Mouse (Mus musculus) hindbrain, embryonic 13.5 days (tissue): ENCODE measurements around the gene Adgrf3. TPM values are rescaled to one million over a fixed set of nuclear protein-coding genes. Genes with fewer than 3 reads are reported as not detected.
A peak's percentile ranks its signal among the peaks of the same experiment; 100 is the strongest.
"Not testable (repeated sequence)": the region's sequence is repeated elsewhere in the genome, so short reads cannot be mapped to it uniquely, and the experiment has no call there.

Experiments
- ATAC-seq: fragments of 200-750 bp; cut with Nextera tagmentation; 2 replicates; pipeline ENCODE4 v1.8.0; 2017; ENCODE audit warnings: moderate TSS enrichment; ENCODE audit not compliant: low FRiP score
- H3K27ac ChIP-seq: fragments of 300-500 bp; sonication (generic); 2 replicates; pipeline ENCODE4 v1.5.1; 2015; ENCODE audit warnings: inconsistent platforms, mild to moderate bottlenecking, moderate library complexity
- H3K27me3 ChIP-seq: fragments of 300-500 bp; sonication (generic); 2 replicates; pipeline ENCODE4 v1.6.1; 2015; ENCODE audit warnings: mild to moderate bottlenecking, inconsistent platforms
- H3K36me3 ChIP-seq: fragments of 300-500 bp; sonication (generic); 2 replicates; pipeline ENCODE4 v1.6.1; 2015; ENCODE audit warnings: mild to moderate bottlenecking, inconsistent platforms
- H3K4me1 ChIP-seq: fragments of 300-500 bp; sonication (generic); replicated peaks from 2 replicates; pipeline ENCODE4 v1.6.1; 2015; ENCODE audit warnings: inconsistent platforms
- H3K4me2 ChIP-seq: fragments of 300-500 bp; sonication (generic); 2 replicates; pipeline ENCODE4 v1.6.1; 2015; ENCODE audit warnings: inconsistent platforms, mild to moderate bottlenecking, moderate library complexity
- H3K4me3 ChIP-seq: fragments of 300-500 bp; sonication (generic); 2 replicates; pipeline ENCODE4 v1.5.1; 2015; ENCODE audit warnings: mild to moderate bottlenecking, inconsistent platforms
- H3K9ac ChIP-seq: fragments of 300-500 bp; sonication (generic); 2 replicates; pipeline ENCODE4 v1.6.1; 2015; ENCODE audit warnings: mild to moderate bottlenecking, inconsistent platforms
- H3K9me3 ChIP-seq: fragments of 300-500 bp; sonication (generic); 2 replicates; pipeline ENCODE4 v1.6.1; 2016; ENCODE audit warnings: inconsistent platforms
- WGBS: fragments of 180-500 bp; shearing (Covaris S2); methylation state at CpG from one replicate; pipeline ENCODE4 v1.1.7; 2015; 5-methylcytosine and 5-hydroxymethylcytosine counted together
- polyA plus RNA-seq: library from polyadenylated mRNA; unstranded; fragments of >200 nt; fragmentation: Nextera tagmentation; extraction: Ambion mirVana; gene quantifications from 2 replicates; pipeline ENCODE4 v1.2.1, GENCODE M21; 2015

Adgrf3 gene
- polyA plus RNA-seq, 1 experiment from 2014 or later = not detected

GRCm38 (mm10) chr5:30230901-30231300 lies 25.4 kb upstream of the Adgrf3 start:
- no peak for ATAC-seq
- 83% methylated on average over 4 of the region's 4 CpGs for WGBS

DNA sequence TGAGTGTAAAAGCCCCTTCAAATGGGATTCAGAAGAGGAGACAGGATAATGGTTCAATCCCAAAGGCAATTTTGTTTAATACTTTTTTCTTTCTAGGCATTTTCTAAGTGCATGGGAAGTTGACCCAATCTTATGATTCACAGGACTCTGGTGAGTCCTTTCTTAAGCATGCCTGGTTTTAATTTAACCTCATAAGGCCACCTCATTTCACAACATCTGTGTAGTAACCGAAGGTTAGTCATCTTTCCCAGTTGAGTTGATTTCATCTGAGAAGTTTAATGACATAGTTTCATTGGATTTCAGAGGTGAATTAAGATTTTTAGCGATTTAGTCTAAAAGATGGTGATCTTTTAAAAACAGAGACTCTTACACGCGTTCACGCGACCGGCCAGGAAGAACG lies 17.2 kb upstream of the Adgrf3 start:
- WGBS = 98% methylated on average over 8 of the region's 8 CpGs
- ATAC-seq = no peak
- Histone ChIP-seq H3K4me3 (no peak overlapping the region), H3K27me3 (no peaks in the 10 kb centered on the region), H3K4me1 (no peaks in the 10 kb centered on the region), H3K36me3 (peaks cover 5% of the 10 kb centered on the region; the same call in 1 of the 2 replicates), H3K9ac (no peak overlapping the region), H3K4me2 (no peak overlapping the region), H3K9me3 (no peaks in the 10 kb centered on the region), H3K27ac (no peak overlapping the region)

More at GRCm38 (mm10) chr5:30230901-30231300, 25.4 kb upstream of the Adgrf3 start:
- H3K9ac ChIP-seq = no peak overlapping the region
- H3K4me1 ChIP-seq = peaks cover 33% of the 10 kb centered on the region
- H3K4me2 ChIP-seq = no peak overlapping the region
- no peak overlapping the region for H3K4me3 ChIP-seq
- H3K27ac ChIP-seq = no peak overlapping the region
- H3K27me3 ChIP-seq = no peaks in the 10 kb centered on the region
- peaks cover 9% of the 10 kb centered on the region for H3K36me3 ChIP-seq
- no peaks in the 10 kb centered on the region for H3K9me3 ChIP-seq

- Histone ChIP-seq H3K4me2 (no peak overlapping the region), H3K4me1 (no peaks in the 10 kb centered on the region), H3K9me3 (no peaks in the 10 kb centered on the region), H3K27ac (no peak overlapping the region), H3K27me3 (no peaks in the 10 kb centered on the region), H3K4me3 (no peak overlapping the region), H3K9ac (no peak overlapping the region), H3K36me3 (peaks cover 5% of the 10 kb centered on the region; the same call in 1 of the 2 replicates)
- ATAC-seq = no peak
- WGBS = 89% methylated on average over 8 of the region's 8 CpGs
These were observed 15.1 kb upstream of the Adgrf3 start for GRCm38 (mm10) chr5:30220666-30221065.

DNA sequence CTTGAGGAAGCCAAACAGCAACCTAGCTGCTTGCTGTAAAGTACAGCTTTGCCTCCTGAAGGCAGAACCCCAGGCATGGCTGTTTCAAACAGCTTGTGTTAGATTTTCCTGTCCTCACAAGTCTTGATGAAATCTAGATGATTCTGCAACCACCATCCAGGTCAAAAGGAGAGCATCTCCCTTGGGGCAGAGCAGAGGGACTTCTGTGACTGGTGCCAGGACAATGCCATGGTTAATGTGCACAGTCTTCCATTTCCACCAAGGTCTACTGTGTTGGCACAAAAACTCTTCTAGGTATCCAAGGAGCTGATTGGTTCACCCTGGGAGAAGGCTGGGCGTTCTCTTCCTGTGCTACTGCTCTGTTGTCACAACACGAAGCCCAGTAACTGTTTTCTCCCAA lies 14.2 kb upstream of the Adgrf3 start:
- no peak overlapping the region for H3K4me2 ChIP-seq
- 89% methylated on average over 2 of the region's 2 CpGs for WGBS
- H3K4me1 ChIP-seq = no peaks in the 10 kb centered on the region
- no peaks in the 10 kb centered on the region for H3K27me3 ChIP-seq
- H3K27ac ChIP-seq = no peak overlapping the region
- no peak overlapping the region for H3K4me3 ChIP-seq
- no peaks in the 10 kb centered on the region for H3K9me3 ChIP-seq
- no peak overlapping the region for H3K9ac ChIP-seq
- H3K36me3 ChIP-seq = peaks cover 5% of the 10 kb centered on the region; the same call in 1 of the 2 replicates
- no peak for ATAC-seq

DNA sequence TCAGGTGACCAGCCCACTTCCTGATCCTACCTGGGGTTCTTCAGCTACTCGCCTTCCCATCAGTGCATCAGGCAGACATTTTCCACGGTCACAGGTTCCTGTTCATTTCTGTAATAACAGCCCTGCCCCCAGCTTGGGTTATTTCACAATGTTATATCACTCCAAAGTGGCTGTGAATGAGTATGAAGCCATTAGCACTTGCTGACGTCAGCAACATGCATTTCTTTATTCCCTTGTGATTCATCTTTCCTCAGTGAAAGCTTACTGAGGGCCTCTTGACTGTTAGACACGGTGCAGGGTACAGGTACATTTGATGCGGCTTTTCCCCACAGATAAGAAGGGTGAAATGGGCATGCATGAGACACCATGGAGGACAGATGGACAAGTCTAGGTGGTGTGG lies 10.4 kb upstream of the Adgrf3 start:
- H3K4me2 ChIP-seq = no peak overlapping the region
- H3K4me1 ChIP-seq = no peaks in the 10 kb centered on the region
- no peak for ATAC-seq
- H3K9ac ChIP-seq = no peak overlapping the region
- no peak overlapping the region for H3K27ac ChIP-seq
- no peaks in the 10 kb centered on the region for H3K27me3 ChIP-seq
- H3K9me3 ChIP-seq = no peaks in the 10 kb centered on the region
- WGBS = 83% methylated on average over 5 of the region's 5 CpGs
- no peak overlapping the region for H3K4me3 ChIP-seq
- no peaks in the 10 kb centered on the region for H3K36me3 ChIP-seq

- H3K4me3 ChIP-seq = no peak overlapping the region
- no peaks in the 10 kb centered on the region for H3K36me3 ChIP-seq
- no peak for ATAC-seq
- H3K4me2 ChIP-seq = no peak overlapping the region
- 12% methylated on average over 4 of the region's 4 CpGs for WGBS
- no peak overlapping the region for H3K27ac ChIP-seq
- no peaks in the 10 kb centered on the region for H3K4me1 ChIP-seq
- no peak overlapping the region for H3K9ac ChIP-seq
- H3K9me3 ChIP-seq = no peaks in the 10 kb centered on the region
- no peaks in the 10 kb centered on the region for H3K27me3 ChIP-seq
These were observed 9.4 kb upstream of the Adgrf3 start for GRCm38 (mm10) chr5:30214889-30215288.

GRCm38 (mm10) chr5:30210758-30211157 lies 5.2 kb upstream of the Adgrf3 start:
- not testable (repeated sequence) for H3K4me3 ChIP-seq, H3K27me3 ChIP-seq, H3K36me3 ChIP-seq, H3K9me3 ChIP-seq, H3K4me1 ChIP-seq, H3K27ac ChIP-seq, H3K4me2 ChIP-seq, H3K9ac ChIP-seq, ATAC-seq
- 91% methylated on average over 5 of the region's 5 CpGs for WGBS

GRCm38 (mm10) chr5:30207276-30207675 lies 1.8 kb upstream of the Adgrf3 start:
- H3K9me3 ChIP-seq = no peaks in the 10 kb centered on the region
- H3K27me3 ChIP-seq = no peaks in the 10 kb centered on the region
- no peaks in the 10 kb centered on the region for H3K4me1 ChIP-seq
- no peaks in the 10 kb centered on the region for H3K36me3 ChIP-seq
- no peak for ATAC-seq
- H3K4me3 ChIP-seq = no peak overlapping the region
- no peak overlapping the region for H3K27ac ChIP-seq
- no peak overlapping the region for H3K9ac ChIP-seq
- no peak overlapping the region for H3K4me2 ChIP-seq
- 68% methylated on average over 6 of the region's 6 CpGs for WGBS

DNA sequence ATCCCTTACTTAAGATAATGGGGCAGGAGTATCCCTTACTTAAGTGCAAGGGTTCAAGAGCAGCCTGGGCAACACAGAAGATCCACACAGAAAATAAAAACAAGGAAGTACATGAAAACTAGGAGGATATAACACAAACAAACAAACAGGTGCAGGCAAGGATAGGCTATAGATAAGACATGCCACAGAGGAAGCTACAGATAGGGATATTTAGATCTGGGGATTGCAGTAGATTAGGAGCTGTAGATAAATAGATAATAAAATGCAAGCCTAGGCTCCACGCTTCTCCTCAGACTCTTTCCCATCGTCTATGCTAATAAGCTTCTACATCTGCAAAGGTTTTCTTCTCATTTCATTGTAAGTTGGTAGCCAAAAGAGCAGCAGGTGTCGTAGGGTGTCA lies 488 bp downstream of the Adgrf3 start:
- H3K36me3 ChIP-seq = no peaks in the 10 kb centered on the region
- H3K27ac ChIP-seq = no peak overlapping the region
- no peaks in the 10 kb centered on the region for H3K27me3 ChIP-seq
- 61% methylated on average over 3 of the region's 3 CpGs for WGBS
- no peak overlapping the region for H3K4me3 ChIP-seq
- H3K4me1 ChIP-seq = no peaks in the 10 kb centered on the region
- ATAC-seq = no peak
- H3K9me3 ChIP-seq = no peaks in the 10 kb centered on the region
- no peak overlapping the region for H3K9ac ChIP-seq
- H3K4me2 ChIP-seq = no peak overlapping the region

GRCm38 (mm10) chr5:30204441-30204840 lies 1.1 kb downstream of the Adgrf3 start:
- no peaks in the 10 kb centered on the region for H3K36me3 ChIP-seq
- H3K27ac ChIP-seq = no peak overlapping the region
- no peak overlapping the region for H3K4me2 ChIP-seq
- WGBS = 52% methylated on average over 1 of the region's 1 CpGs
- no peaks in the 10 kb centered on the region for H3K9me3 ChIP-seq
- H3K4me1 ChIP-seq = no peaks in the 10 kb centered on the region
- no peak for ATAC-seq
- no peak overlapping the region for H3K4me3 ChIP-seq
- no peak overlapping the region for H3K9ac ChIP-seq
- no peaks in the 10 kb centered on the region for H3K27me3 ChIP-seq

GRCm38 (mm10) chr5:30203216-30203885 lies 2.2 kb downstream of the Adgrf3 start:
- Histone ChIP-seq H3K9ac (no peak overlapping the region), H3K4me1 (no peaks in the 10 kb centered on the region), H3K4me3 (no peak overlapping the region), H3K9me3 (no peaks in the 10 kb centered on the region), H3K36me3 (no peaks in the 10 kb centered on the region), H3K27ac (no peak overlapping the region), H3K27me3 (no peaks in the 10 kb centered on the region), H3K4me2 (no peak overlapping the region)
- WGBS = 86% methylated on average over 10 of the region's 10 CpGs
- ATAC-seq = no peak

DNA sequence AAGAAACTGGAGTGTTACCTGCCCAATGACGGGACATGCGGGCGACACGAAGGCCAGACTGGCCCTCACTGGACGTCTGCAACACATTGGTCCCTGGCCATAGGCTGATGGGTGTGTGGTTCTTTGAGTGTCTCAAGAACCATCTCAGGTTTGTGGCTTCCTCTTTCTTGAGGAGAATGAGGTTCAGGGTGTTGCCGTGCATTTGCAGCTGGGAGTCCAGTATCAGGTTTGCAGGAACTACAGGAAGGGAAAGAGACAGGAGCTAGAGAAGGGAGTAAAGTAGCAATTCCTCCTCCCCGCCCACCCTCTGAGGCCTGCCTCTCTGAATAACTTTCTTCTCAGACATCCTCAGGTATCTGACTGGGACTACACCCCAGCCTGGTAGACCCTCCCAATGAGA lies 3.3 kb downstream of the Adgrf3 start:
- WGBS = 92% methylated on average over 7 of the region's 7 CpGs
- no peak for ATAC-seq

GRCm38 (mm10) chr5:30201521-30201920 lies 4.0 kb downstream of the Adgrf3 start:
- Histone ChIP-seq H3K4me3 (no peak overlapping the region), H3K4me2 (no peak overlapping the region), H3K9ac (no peak overlapping the region), H3K27me3 (no peaks in the 10 kb centered on the region), H3K4me1 (no peaks in the 10 kb centered on the region), H3K36me3 (no peaks in the 10 kb centered on the region), H3K27ac (no peak overlapping the region), H3K9me3 (no peaks in the 10 kb centered on the region)
- 54% methylated on average over 5 of the region's 5 CpGs for WGBS
- ATAC-seq = peak; percentile 79

More for the DNA sequence above, 3.3 kb downstream of the Adgrf3 start:
- Histone ChIP-seq H3K4me2 (no peak overlapping the region), H3K27me3 (no peaks in the 10 kb centered on the region), H3K4me1 (no peaks in the 10 kb centered on the region), H3K36me3 (no peaks in the 10 kb centered on the region), H3K27ac (no peak overlapping the region), H3K9me3 (no peaks in the 10 kb centered on the region), H3K4me3 (no peak overlapping the region), H3K9ac (no peak overlapping the region)
